ENCODE assay signal across 8 mouse cellular contexts in genomic region chr17:25433223-25433616, GRCm38 (mm10). TPM values are rescaled to one million over a fixed set of nuclear protein-coding genes. Genes with fewer than 3 reads are reported as not detected.
DNase-seq lines count a peak whose midpoint lies in the region; ATAC-seq and TF ChIP-seq lines count a peak whose summit lies in the region.

No protein-coding gene starts in this region.

- TF ChIP-seq POLR2A in olfactory bulb, adult 2 months (IDR thresholded peaks at IDR 0.05; ENCODE audit: insufficient read depth, low read depth, low read length): 0 out of 2 replicates have a peak, but pooled peaks have one; percentile 30

- no peak for ATAC-seq in CD4-positive, CD25-positive, alpha-beta regulatory T cell, adult 4 months

- peaks cover 72% of the 10 kb centered on the region for H3K27me3 ChIP-seq in limb, embryonic 10.5 days (ENCODE audit: low read depth, poor library complexity, severe bottlenecking)

- TF ChIP-seq CTCF in olfactory bulb, adult 2 months (IDR thresholded peaks at IDR 0.05; ENCODE audit: insufficient read depth, low read depth, low read length): no peak

- peaks cover 67% of the 10 kb centered on the region for H3K4me1 ChIP-seq in limb, embryonic 10.5 days
- peaks cover 52% of the 10 kb centered on the region for H3K4me1 ChIP-seq in olfactory bulb, adult 2 months (ENCODE audit: control insufficient read depth, insufficient read depth, low read length)

- peak overlapping the region; percentile 90 for H3K27ac ChIP-seq in limb, embryonic 10.5 days
- H3K27ac ChIP-seq in olfactory bulb, adult 2 months (ENCODE audit: insufficient read depth, low read depth, low read length): peak overlapping the region; percentile 47

- DNase-seq in adrenal gland, postnatal 36 days: peak; percentile 41 to 60
- no peak for DNase-seq in adrenal gland, postnatal 25 days
- DNase-seq in retina, postnatal 1 day: peak; percentile 71
- no peak for DNase-seq in retina, embryonic 14.5 days (ENCODE audit: low spot score)
- no peak for DNase-seq in limb, embryonic 10.5 days (ENCODE audit: low spot score)
- no peak for DNase-seq in Muller cell, postnatal 12 days (ENCODE audit: inconsistent ontology term)

- H3K36me3 ChIP-seq in limb, embryonic 10.5 days: peaks cover 3% of the 10 kb centered on the region; the same call in 1 of the 2 replicates

- no peaks in the 10 kb centered on the region for H3K9me3 ChIP-seq in limb, embryonic 10.5 days (replicated peaks)

- peak overlapping the region; percentile 62 for H3K4me3 ChIP-seq in limb, embryonic 10.5 days
- H3K4me3 ChIP-seq in olfactory bulb, adult 2 months (ENCODE audit: insufficient read depth, low read depth, low read length): peak overlapping the region; percentile 67

- WGBS in limb, embryonic 10.5 days: under 1% methylated on average over 40 of the region's 40 CpGs
- WGBS in olfactory bulb, adult 2 months: under 1% methylated on average over 40 of the region's 40 CpGs

RNA-seq across cellular contexts. Expression of gene Cacna1h, which starts 0.4 kb away (rescaled TPM):
- total RNA-seq in adrenal gland, postnatal 36 days (2021): 10 to 100 TPM; 58.7 to 97.3 TPM
- total RNA-seq in adrenal gland, postnatal 25 days (2021): 100 and 109 TPM in 2 replicates
- polyA plus RNA-seq in limb, embryonic 10.5 days (2016; fragmentation: Nextera tagmentation; extraction: Ambion mirVana): 1.8 and 3.2 TPM in 2 replicates
- polyA plus RNA-seq in olfactory bulb, adult 2 months (2012; ENCODE audit: insufficient read depth, insufficient read length, low replicate concordance, missing spikeins): not detected in 2 replicates
- not detected for polyA plus RNA-seq in CD4-positive, CD25-positive, alpha-beta regulatory T cell, adult 4 months (2017; shearing (Covaris generic))

RNA-seq across cellular contexts. Expression of gene Tekt4, which starts 21.2 kb away (rescaled TPM):
- total RNA-seq in adrenal gland, postnatal 36 days (2021): not detected
- not detected in 2 replicates for total RNA-seq in adrenal gland, postnatal 25 days (2021)
- polyA plus RNA-seq in limb, embryonic 10.5 days (2016; fragmentation: Nextera tagmentation; extraction: Ambion mirVana): not detected in 2 replicates
- not detected in 2 replicates for polyA plus RNA-seq in olfactory bulb, adult 2 months (2012; ENCODE audit: insufficient read depth, insufficient read length, low replicate concordance, missing spikeins)
- polyA plus RNA-seq in CD4-positive, CD25-positive, alpha-beta regulatory T cell, adult 4 months (2017; shearing (Covaris generic)): not detected

Comparison
In these comparisons a context has a peak if more than half of its experiments do, and no peak if none do; other contexts are left out.
1. DNase-seq: peak in adrenal gland, postnatal 36 days (2 of 2) and retina, postnatal 1 day (single experiment); none in adrenal gland, postnatal 25 days (single experiment), retina, embryonic 14.5 days (single experiment), limb, embryonic 10.5 days (single experiment) and Muller cell, postnatal 12 days (single experiment).